Mouse (Mus musculus): ENCODE data around the gene Fbxw8. TPM values are rescaled to one million over a fixed set of nuclear protein-coding genes. Genes with fewer than 3 reads are reported as not detected.
A peak's percentile ranks its signal among the peaks of the same experiment; 100 is the strongest.

Fbxw8 gene
- 10 to 100 TPM; 43.3 to 43.6 TPM for total RNA-seq (2021)
- long read RNA-seq, experiment 1, full-length matches to known transcripts, result 87 of 113 reads
- long read RNA-seq, experiment 1, partial matches to known transcripts, result 9 of 113 reads
- long read RNA-seq, experiment 1, other reads (novel, unspliced or antisense), result 17 of 113 reads
- long read RNA-seq, experiment 2, full-length matches to known transcripts, result 97 of 114 reads
- long read RNA-seq, experiment 2, partial matches to known transcripts, result 9 of 114 reads
- long read RNA-seq, experiment 2, other reads (novel, unspliced or antisense), result 8 of 114 reads

DNA sequence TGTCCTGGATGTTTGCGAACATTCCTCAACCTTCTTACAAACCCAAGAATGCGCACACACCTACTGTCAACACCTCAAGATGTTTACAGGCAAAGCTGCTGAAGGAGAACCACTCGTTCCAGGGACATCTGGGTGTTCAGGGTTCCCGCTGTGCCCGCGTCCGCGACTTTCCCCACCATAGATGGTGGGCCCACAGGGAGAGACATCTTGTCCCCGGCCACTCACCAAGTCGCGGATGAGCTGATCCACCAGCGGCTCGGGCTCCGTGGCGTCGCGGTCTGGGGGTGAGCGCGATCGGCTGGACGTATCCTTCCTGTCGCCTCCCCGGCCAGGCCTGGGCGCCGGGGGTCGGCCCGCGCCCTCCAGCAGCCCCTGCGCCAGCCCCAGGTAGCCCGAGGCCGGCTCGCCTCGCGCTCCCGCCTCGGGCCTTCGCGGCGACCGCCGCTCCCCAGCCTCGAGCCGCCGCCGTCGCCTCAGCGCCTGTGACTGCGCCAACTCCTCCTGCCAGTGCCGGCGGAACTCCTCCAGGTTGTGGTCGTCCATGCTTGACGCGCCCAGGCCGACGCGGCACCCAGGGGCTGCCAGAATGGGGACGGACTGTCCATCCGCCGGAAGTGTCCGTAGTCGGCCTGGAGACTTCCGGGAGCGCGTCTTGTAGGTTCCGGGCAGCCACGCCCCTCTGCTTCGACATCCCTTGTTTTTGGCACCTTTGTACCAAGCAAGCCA, at the start of gene Fbxw8:
TSS of gene Fbxw8 (minus strand) at position 626 of the 726 bp plus-strand sequence.
- intact Hi-C loops (cut with DNase I), result loop anchor here (5.0 kb wide), 1 partner anchor 58 kb away; no protein-coding TSS in a partner anchor
- DNase-seq, result peak; percentile 87 to 93

GRCm38 (mm10) chr5:118204675-118205440, 49.6 kb upstream of the Fbxw8 start:
- intact Hi-C loops (cut with DNase I), result no loop called here
- DNase-seq, result no peak

DNA sequence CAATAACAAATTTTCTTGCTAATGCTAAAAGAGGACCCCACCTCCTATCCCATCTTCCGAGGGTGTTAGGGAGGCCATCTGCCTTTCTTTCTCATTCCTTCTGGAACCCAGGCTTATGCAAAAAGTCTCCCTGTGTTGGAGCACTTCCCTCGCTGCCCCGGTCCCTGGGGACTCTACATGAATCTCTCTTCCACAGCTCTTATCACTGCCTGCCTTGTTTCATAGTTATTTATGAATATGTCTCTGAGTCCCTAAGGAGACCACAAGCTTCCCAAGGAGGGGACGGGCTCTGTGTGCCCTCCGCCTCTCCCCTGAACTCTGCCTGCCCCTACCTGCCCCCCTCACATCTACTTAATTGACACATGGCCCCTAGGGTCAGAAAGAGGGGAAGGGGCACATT, 44.4 kb upstream of the Fbxw8 start:
- intact Hi-C loops (cut with DNase I), result no loop called here
- DNase-seq, result no peak

DNA sequence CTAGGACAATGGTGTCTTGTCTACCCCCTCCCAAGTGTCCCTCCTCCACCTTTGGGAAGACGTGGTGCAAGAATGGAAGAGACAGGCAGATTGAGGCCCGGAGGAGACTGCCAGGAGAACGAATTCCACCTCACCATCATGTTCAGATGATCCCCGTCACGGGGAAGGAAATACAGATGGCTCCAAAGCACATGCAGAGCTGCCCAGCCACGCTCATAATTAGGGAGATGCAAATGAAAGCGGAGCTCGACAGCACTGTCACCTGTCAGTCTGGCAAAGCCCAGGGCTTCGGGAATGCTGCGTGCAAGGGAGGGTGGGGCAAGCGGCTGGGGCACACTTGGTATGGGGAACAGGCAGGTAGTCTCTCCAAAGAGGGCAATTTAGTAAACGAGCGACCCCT, 42.2 kb upstream of the Fbxw8 start:
- no peak for DNase-seq
- intact Hi-C loops (cut with DNase I), result no loop called here

DNA sequence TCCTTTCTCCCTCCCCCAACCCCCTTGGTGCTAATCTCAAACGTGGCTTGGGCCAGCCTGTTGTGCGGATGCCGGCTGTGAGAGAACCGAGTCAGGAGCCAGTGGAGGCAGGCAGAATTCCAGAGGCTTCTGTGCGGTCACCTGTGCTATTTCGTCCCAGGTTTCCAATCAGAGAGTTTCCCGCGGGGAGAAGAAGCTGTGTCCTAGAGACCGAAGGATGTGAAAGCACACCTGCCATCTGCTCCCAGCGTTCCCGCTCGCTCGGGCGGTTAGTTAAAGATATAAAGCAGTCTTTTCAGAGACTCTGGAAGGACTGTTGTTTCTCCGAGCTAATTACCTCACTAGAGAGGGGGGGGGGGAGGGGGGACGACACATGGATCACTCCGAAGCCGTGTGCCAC, 37.0 kb upstream of the Fbxw8 start:
- intact Hi-C loops (cut with DNase I), result no loop called here
- no peak for DNase-seq

GRCm38 (mm10) chr5:118190491-118190890, 35.2 kb upstream of the Fbxw8 start:
- intact Hi-C loops (cut with DNase I), result no loop called here
- no peak for DNase-seq

DNA sequence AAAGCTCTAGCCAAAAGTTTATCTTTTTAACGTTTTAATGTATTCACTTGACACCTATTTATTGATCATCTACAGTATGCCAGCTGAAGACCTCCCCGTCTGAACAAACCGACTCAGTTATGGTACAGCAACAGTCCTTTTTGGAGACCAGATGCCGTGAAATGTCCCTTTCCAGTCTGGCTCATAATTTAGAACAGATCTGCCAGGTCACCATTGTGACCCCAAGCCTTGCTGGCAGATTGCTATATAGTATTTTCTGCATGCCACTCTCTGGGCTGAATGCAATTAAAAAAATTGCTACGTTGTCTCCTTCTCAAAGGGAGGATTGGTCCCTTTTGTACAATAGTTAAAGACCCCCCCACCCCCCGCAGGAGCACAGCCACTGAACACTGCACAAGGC, 33.1 kb upstream of the Fbxw8 start:
- no peak for DNase-seq
- intact Hi-C loops (cut with DNase I), result no loop called here

GRCm38 (mm10) chr5:118186903-118187633, 31.8 kb upstream of the Fbxw8 start:
- intact Hi-C loops (cut with DNase I), result no loop called here
- DNase-seq, result no peak

- DNase-seq, result no peak
- intact Hi-C loops (cut with DNase I), result no loop called here
Measured at GRCm38 (mm10) chr5:118177640-118178039, 22.4 kb upstream of the Fbxw8 start.

- intact Hi-C loops (cut with DNase I), result no loop called here
- DNase-seq, result no peak
Measured at GRCm38 (mm10) chr5:118175137-118175536, 19.9 kb upstream of the Fbxw8 start.

GRCm38 (mm10) chr5:118174310-118175009, 19.2 kb upstream of the Fbxw8 start:
- intact Hi-C loops (cut with DNase I), result loop anchor here (5.0 kb wide), 1 partner anchor 73 kb away; the partner anchor contains the start of genes 2410131K14Rik and Rnft2
- no peak for DNase-seq

DNA sequence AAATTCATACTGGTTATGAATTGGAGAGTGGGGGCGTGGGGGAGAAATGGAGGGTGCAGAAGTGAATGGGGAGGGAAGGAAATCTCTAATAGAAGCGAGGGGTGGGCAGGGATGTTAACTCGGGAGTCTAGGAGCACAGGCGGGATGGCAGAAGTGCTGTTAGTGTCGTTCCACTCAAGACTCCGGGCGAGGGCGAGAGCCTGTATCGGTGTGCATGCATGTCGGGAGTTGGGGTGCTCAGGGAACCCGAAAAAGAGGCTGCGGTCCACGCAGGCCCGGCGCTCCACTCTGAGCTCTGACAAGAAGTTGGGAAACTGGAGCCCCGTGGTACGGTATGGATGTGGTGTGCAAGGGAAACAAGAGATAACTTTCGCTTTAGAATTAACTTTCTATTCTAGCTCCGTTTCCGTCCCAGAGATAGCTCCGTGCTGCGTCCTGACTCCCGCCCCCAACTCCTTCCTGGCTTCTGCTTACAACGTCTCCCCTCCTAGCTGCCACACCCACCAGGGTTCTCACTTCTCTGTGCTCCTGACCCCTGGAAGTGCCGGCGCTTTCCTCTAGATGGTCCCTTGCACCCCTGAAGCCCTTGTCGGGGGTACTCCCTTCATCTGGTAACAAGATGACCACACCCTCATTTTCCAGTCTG, 16.9 kb upstream of the Fbxw8 start:
- intact Hi-C loops (cut with DNase I), result loop anchor here (5.0 kb wide), 1 partner anchor 75 kb away; the partner anchor contains the start of genes 2410131K14Rik and Rnft2
- DNase-seq, result no peak

GRCm38 (mm10) chr5:118171665-118172064, 16.4 kb upstream of the Fbxw8 start:
- intact Hi-C loops (cut with DNase I), result loop anchor here (5.0 kb wide), 1 partner anchor 76 kb away; the partner anchor contains the start of genes 2410131K14Rik and Rnft2
- DNase-seq, result peak in 1 of 2 experiments; percentile 19

DNA sequence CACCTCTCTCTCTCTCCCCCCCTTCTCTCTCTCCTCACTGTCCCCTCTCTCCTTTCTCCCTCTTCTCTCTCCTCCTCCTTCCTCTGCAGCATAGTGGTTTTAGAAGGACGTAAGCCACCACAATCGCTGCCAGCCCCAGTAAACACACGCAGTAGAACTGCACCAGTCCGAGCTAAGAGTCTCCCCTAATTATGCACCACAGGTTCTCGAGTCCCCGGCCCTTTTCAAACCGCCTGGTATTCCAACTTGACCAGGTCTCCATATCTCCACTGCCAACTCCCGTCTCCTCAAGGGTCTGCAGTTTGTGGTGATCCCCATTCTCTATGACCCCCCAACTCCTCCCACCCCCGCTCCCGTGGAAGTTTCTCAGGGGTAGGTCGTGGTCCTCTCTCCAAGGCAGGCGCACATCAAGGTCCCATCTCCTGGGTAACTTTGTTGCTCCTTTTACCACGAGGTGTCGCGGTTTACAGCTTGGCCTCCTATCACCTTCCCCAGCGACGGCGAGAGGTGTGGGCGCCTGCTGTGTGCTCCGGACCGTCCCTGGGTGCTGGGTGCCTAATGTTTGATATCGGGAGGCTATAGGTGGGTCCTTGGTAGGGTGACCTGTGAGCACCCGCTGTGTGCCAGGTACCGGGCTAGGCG, 15.7 kb upstream of the Fbxw8 start:
- intact Hi-C loops (cut with DNase I), result loop anchor here (5.0 kb wide), 1 partner anchor 76 kb away; the partner anchor contains the start of genes 2410131K14Rik and Rnft2

DNA sequence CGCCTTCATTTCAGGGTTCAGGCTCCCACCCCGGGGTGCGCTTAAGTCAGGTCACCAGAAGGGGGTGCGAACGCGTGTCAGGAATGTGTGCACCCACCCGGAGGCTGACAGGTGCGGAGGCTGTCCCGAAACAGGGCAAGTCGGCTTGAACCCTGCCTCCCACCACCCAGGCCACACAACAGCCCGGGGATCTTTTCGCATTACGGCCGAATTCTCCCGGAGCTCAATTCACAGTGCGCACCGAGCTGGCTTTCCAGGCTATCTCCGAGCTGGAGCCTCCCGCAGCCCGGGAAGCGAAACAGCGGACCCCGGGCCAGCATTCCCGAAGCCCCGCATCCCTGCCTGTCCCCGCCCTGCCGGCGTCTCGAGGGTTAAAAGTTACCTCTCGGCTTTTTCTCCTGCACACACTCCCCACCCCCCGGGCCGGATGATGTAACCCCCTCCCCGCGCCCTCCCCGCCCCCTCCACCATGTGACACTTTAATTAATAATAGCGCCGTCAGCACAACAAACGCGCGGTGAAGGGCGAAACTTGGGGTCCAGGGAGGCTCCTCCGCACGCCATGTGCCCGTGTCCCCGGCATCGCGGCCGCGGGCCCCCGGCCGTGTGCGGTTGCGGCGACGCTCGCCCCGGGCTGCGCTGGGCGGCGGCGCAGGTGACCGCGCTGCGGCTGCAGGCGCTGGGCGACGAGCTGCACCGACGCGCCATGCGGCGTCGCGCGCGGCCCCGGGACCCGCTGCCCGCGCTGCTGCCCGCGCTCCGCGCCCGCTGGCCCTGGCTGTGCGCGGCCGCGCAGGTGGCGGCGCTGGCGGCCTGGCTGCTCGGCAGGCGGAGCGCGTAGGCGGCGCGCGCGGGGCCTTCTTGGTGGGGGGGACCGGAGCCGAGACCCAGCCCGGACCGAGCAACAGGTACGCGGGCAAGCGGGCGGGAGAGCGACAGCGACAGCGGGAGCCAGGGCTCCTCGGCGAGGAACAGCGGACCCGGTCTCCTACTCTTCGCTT, 14.3 kb upstream of the Fbxw8 start:
- intact Hi-C loops (cut with DNase I), result loop anchor here (5.0 to 10.0 kb wide), 2 partner anchors 78 to 565 kb away; partner anchors contain the start of genes 2410131K14Rik and Rnft2
- DNase-seq, result peak in 1 of 2 experiments; percentile 33

More for the DNA sequence above, 15.7 kb upstream of the Fbxw8 start:
- DNase-seq, result peak in 1 of 2 experiments; percentile 34

GRCm38 (mm10) chr5:118167561-118167995, 12.3 kb upstream of the Fbxw8 start:
- DNase-seq, result no peak
- intact Hi-C loops (cut with DNase I), result loop anchor here (10.0 kb wide), 1 partner anchor 567 kb away; no protein-coding TSS in a partner anchor

GRCm38 (mm10) chr5:118165462-118165861, 10.2 kb upstream of the Fbxw8 start:
- intact Hi-C loops (cut with DNase I), result loop anchor here (2.0 to 10.0 kb wide), 2 partner anchors 49 to 569 kb away; no protein-coding TSS in a partner anchor
- no peak for DNase-seq
